Mouse (Mus musculus) adrenal gland, postnatal 14 days (tissue): Measurements from ENCODE around the gene Abl2. TPM values are rescaled to one million over a fixed set of nuclear protein-coding genes. Genes with fewer than 3 reads are reported as not detected.
"Not testable (repeated sequence)": the region's sequence is repeated elsewhere in the genome, so short reads cannot be mapped to it uniquely, and the experiment has no call there.

Experiments used
- DNase-seq: peaks from one replicate; pipeline ENCODE4 v3.0.0; 2021; ENCODE audit warnings: mixed read lengths
- total RNA-seq: library from RNA; stranded (reverse); gene quantifications from 2 replicates; pipeline ENCODE4 v1.2.3, GENCODE M21; 2021

Abl2 gene
- total RNA-seq, 1 experiment from 2014 or later = 19.9 TPM

- no peak for DNase-seq
These were observed 76.6 kb downstream of the Abl2 start for GRCm38 (mm10) chr1:156635148-156635547.

- no peak for DNase-seq
These were observed 80.9 kb downstream of the Abl2 start for GRCm38 (mm10) chr1:156639455-156639854.

GRCm38 (mm10) chr1:156640577-156640976 lies 82.0 kb downstream of the Abl2 start:
- no peak for DNase-seq

GRCm38 (mm10) chr1:156641808-156642207 lies 83.2 kb downstream of the Abl2 start:
- DNase-seq = no peak

GRCm38 (mm10) chr1:156642813-156643212 lies 84.2 kb downstream of the Abl2 start:
- DNase-seq = no peak

- no peak for DNase-seq
These were observed 85.5 kb downstream of the Abl2 start for GRCm38 (mm10) chr1:156644061-156644460.

GRCm38 (mm10) chr1:156644780-156645523 lies 86.4 kb downstream of the Abl2 start:
- peak; percentile 36 for DNase-seq

GRCm38 (mm10) chr1:156645971-156646370 lies 87.4 kb downstream of the Abl2 start:
- peak; percentile 3 for DNase-seq

- DNase-seq = no peak
These were observed 90.1 kb downstream of the Abl2 start for GRCm38 (mm10) chr1:156648705-156649104.

GRCm38 (mm10) chr1:156650631-156651030 lies 92.0 kb downstream of the Abl2 start:
- DNase-seq = no peak

GRCm38 (mm10) chr1:156652189-156652822 lies 93.7 kb downstream of the Abl2 start:
- DNase-seq = no peak

- DNase-seq = no peak
These were observed 96.3 kb downstream of the Abl2 start for GRCm38 (mm10) chr1:156654735-156655530.

- no peak for DNase-seq
These were observed 98.9 kb downstream of the Abl2 start for GRCm38 (mm10) chr1:156657523-156657922.

GRCm38 (mm10) chr1:156658676-156659075 lies 100.1 kb downstream of the Abl2 start:
- peak; percentile 67 for DNase-seq

GRCm38 (mm10) chr1:156659906-156660659 lies 101.5 kb downstream of the Abl2 start:
- DNase-seq = peak; percentile 65

- not testable (repeated sequence) for DNase-seq
These were observed 102.2 kb downstream of the Abl2 start for GRCm38 (mm10) chr1:156660660-156661236.

GRCm38 (mm10) chr1:156665777-156666176 lies 107.2 kb downstream of the Abl2 start:
- DNase-seq = no peak

GRCm38 (mm10) chr1:156667141-156667926 lies 108.7 kb downstream of the Abl2 start:
- DNase-seq = peak; percentile 56

GRCm38 (mm10) chr1:156668602-156669001 lies 110.0 kb downstream of the Abl2 start:
- DNase-seq = no peak

GRCm38 (mm10) chr1:156669208-156669983 lies 110.8 kb downstream of the Abl2 start:
- DNase-seq = no peak
